Mouse (Mus musculus) testis, adult 2 months (tissue): ENCODE results near the gene Tor4a. TPM values are rescaled to one million over a fixed set of nuclear protein-coding genes. Genes with fewer than 3 reads are reported as not detected.
A peak's percentile ranks its signal among the peaks of the same experiment; 100 is the strongest.

Experiments
- H3K27ac ChIP-seq: fragments of 200-500 bp; 2 replicates; pipeline ENCODE4 v1.5.1; 2012; ENCODE audit warnings: low read depth, low read length; ENCODE audit not compliant: control insufficient read depth, insufficient read depth
- H3K27me3 ChIP-seq: fragments of 200-500 bp; 2 replicates; pipeline ENCODE4 v1.6.1; 2012; ENCODE audit warnings: mild to moderate bottlenecking, low read length, moderate library complexity; ENCODE audit not compliant: control insufficient read depth, insufficient read depth
- H3K36me3 ChIP-seq: fragments of 200-500 bp; 2 replicates; pipeline ENCODE4 v1.6.1; 2012; ENCODE audit warnings: mild to moderate bottlenecking, low read length; ENCODE audit not compliant: control insufficient read depth, insufficient read depth
- H3K4me1 ChIP-seq: fragments of 200-500 bp; 2 replicates; pipeline ENCODE4 v1.6.1; 2012; ENCODE audit warnings: low read length; ENCODE audit not compliant: control insufficient read depth, insufficient read depth
- H3K4me3 ChIP-seq: fragments of 200-500 bp; 2 replicates; pipeline ENCODE4 v1.5.1; 2012; ENCODE audit warnings: low read depth, mild to moderate bottlenecking, low read length, moderate library complexity, mixed read lengths; ENCODE audit not compliant: control insufficient read depth
- CTCF ChIP-seq: fragments of 200-500 bp; IDR thresholded peaks from 2 replicates; pipeline ENCODE4 v1.5.1; 2012; ENCODE audit warnings: low read depth, mild to moderate bottlenecking, inconsistent platforms, low read length, moderate library complexity; ENCODE audit not compliant: control insufficient read depth, insufficient read depth, insufficient replicate concordance
- POLR2A ChIP-seq: fragments of 200-500 bp; IDR thresholded peaks from 2 replicates; pipeline ENCODE4 v1.6.1; 2012; ENCODE audit warnings: low read depth, mild to moderate bottlenecking, inconsistent platforms, low read length, moderate library complexity; ENCODE audit not compliant: control insufficient read depth
- polyA plus RNA-seq: library from polyadenylated mRNA; depleted of rRNA; stranded (reverse); fragments of >200 nt; gene quantifications from 2 replicates; pipeline ENCODE4 v1.2.3, GENCODE M21; 2012

Gene Tor4a
- polyA plus RNA-seq, 1 experiment, result 0.98 TPM

- no peak overlapping the region for H3K4me3 ChIP-seq
- H3K36me3 ChIP-seq, result no peaks in the 10 kb centered on the region
- H3K27me3 ChIP-seq, result no peaks in the 10 kb centered on the region
- peaks cover 21% of the 10 kb centered on the region for H3K4me1 ChIP-seq
- no peak overlapping the region for H3K27ac ChIP-seq
- TF ChIP-seq POLR2A, result no peak
- no peak for TF ChIP-seq CTCF
Measured at GRCm38 (mm10) chr2:25168665-25168978, 28.1 kb downstream of the Tor4a start.

DNA sequence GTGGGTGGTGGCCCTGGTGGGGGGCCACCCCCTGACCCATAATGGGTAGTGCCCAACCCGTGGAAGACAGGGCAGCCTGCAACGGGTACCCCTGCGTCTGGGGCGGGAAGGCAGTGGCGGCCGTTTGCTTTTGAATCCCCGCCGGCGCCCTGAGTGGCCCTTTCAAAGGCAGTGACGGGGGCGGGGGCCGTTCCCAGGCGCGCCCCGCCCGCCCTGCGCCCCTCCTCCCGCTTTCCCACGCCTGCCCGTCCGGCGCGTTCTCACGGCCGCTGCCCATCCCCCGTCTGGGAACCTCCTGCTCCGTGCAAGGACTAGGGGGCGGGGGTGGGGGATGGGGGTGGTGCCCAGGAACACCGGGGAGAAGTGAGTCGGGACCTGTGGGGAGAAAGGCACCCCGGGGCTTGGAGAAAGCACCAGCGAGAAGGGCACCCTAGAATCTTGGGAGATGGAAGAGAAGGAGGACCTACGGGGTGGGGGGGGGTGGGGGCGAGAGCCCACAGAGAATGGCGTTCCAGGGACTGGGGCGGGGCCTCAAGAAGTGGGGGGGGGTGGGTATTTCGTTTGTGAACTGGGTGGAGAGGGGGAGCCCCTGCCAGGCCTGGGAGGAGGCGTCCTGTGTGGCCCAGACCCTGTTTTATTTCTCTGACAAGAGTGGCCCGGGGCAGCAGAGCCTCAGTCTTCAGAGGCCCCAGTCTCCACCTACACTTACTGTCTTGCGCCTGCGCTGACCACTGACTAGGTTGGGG lies 28.6 kb downstream of the Tor4a start:
- peak overlapping the region; percentile 69 for H3K4me3 ChIP-seq
- no peaks in the 10 kb centered on the region for H3K36me3 ChIP-seq
- TF ChIP-seq CTCF (no peak), POLR2A (no peak)
- H3K27ac ChIP-seq, result no peak overlapping the region; the same call in 1 of the 2 replicates
- H3K4me1 ChIP-seq, result peaks cover 21% of the 10 kb centered on the region
- no peaks in the 10 kb centered on the region for H3K27me3 ChIP-seq

DNA sequence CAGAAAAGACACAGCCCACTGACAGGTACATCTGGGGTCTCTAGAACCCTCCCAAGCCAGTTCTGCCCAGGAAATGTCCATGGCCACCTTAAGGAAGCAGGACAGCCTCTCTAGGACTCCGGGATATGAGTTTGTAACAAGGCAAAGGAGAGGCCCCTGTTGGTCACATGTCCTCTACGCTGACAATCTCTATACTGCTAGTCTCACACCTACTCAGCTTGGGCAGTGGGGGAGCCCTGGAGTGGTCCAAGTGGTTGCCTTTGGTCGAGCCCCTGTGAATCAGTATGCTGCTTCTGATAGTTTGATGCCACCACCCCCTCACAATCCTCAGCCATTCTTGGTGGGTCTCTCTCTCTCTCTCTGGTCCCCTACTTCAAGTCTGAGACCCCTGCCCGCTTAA lies 29.2 kb downstream of the Tor4a start:
- TF ChIP-seq CTCF, result no peak
- no peak for TF ChIP-seq POLR2A
- peak overlapping the region; percentile 69 for H3K4me3 ChIP-seq
- no peaks in the 10 kb centered on the region for H3K27me3 ChIP-seq
- peaks cover 21% of the 10 kb centered on the region for H3K4me1 ChIP-seq
- no peak overlapping the region for H3K27ac ChIP-seq
- no peaks in the 10 kb centered on the region for H3K36me3 ChIP-seq

- Histone ChIP-seq H3K27me3 (no peaks in the 10 kb centered on the region), H3K27ac (no peak overlapping the region), H3K36me3 (no peaks in the 10 kb centered on the region), H3K4me3 (no peak overlapping the region), H3K4me1 (no peaks in the 10 kb centered on the region)
- TF ChIP-seq POLR2A (no peak), CTCF (no peak)
Measured at GRCm38 (mm10) chr2:25157655-25158054, 39.0 kb downstream of the Tor4a start.

DNA sequence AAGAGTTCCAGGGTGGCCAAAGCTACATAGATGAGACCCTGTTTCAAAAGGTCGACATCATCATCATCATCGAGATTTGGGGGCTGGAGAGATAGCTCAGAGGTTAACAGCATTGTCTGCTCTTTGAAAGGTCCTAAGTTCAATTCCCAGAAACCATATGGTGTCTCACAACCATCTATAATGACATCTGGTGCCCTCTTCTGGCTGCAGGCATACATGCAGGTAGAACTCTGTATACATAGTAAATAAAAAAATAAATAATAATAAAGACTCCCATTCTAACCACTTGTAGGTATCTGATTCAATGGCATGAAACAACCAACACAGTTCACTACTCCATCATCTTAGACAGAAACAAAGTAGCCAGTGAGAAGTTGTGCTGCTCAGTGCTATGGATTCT lies 39.7 kb downstream of the Tor4a start:
- no peak for TF ChIP-seq POLR2A
- no peak for TF ChIP-seq CTCF
- no peaks in the 10 kb centered on the region for H3K36me3 ChIP-seq
- no peak overlapping the region for H3K27ac ChIP-seq
- H3K4me1 ChIP-seq, result no peaks in the 10 kb centered on the region
- H3K4me3 ChIP-seq, result no peak overlapping the region
- no peaks in the 10 kb centered on the region for H3K27me3 ChIP-seq

GRCm38 (mm10) chr2:25156177-25156576 lies 40.5 kb downstream of the Tor4a start:
- no peaks in the 10 kb centered on the region for H3K4me1 ChIP-seq
- H3K27ac ChIP-seq, result no peak overlapping the region
- H3K4me3 ChIP-seq, result no peak overlapping the region
- H3K27me3 ChIP-seq, result no peaks in the 10 kb centered on the region
- H3K36me3 ChIP-seq, result no peaks in the 10 kb centered on the region
- TF ChIP-seq CTCF, result no peak
- TF ChIP-seq POLR2A, result no peak

- Histone ChIP-seq H3K27me3 (no peaks in the 10 kb centered on the region), H3K36me3 (no peaks in the 10 kb centered on the region), H3K27ac (no peak overlapping the region), H3K4me1 (no peaks in the 10 kb centered on the region), H3K4me3 (no peak overlapping the region)
- no peak for TF ChIP-seq POLR2A
- TF ChIP-seq CTCF, result no peak
Measured at GRCm38 (mm10) chr2:25151280-25151956, 45.3 kb downstream of the Tor4a start.
